Mouse (Mus musculus) forebrain, postnatal 0 days (tissue): Measurements from ENCODE around the gene Pard3. TPM values are rescaled to one million over a fixed set of nuclear protein-coding genes. Genes with fewer than 3 reads are reported as not detected.
A peak's percentile ranks its signal among the peaks of the same experiment; 100 is the strongest.

Experiments used
- ATAC-seq: fragments of 200-750 bp; cut with Nextera tagmentation; 2 replicates; pipeline ENCODE4 v1.8.0; 2017; ENCODE audit warnings: mild to moderate bottlenecking, moderate library complexity
- DNase-seq: peaks from one replicate; pipeline ENCODE4 v3.0.0-alpha.2; 2015
- H3K27ac ChIP-seq: fragments of 300-500 bp; sonication (generic); 2 replicates; pipeline ENCODE4 v1.5.1; 2014; ENCODE audit warnings: low read depth, mild to moderate bottlenecking, antibody characterized with exemption, low read length, moderate library complexity, mixed read lengths
- H3K27me3 ChIP-seq: fragments of 300-500 bp; sonication (generic); 2 replicates; pipeline ENCODE4 v1.6.1; 2014; ENCODE audit warnings: mild to moderate bottlenecking, low read length, mixed read lengths; ENCODE audit not compliant: insufficient read depth
- H3K36me3 ChIP-seq: fragments of 300-500 bp; sonication (generic); 2 replicates; pipeline ENCODE4 v1.6.1; 2014; ENCODE audit warnings: mild to moderate bottlenecking, moderate library complexity; ENCODE audit not compliant: insufficient read depth
- H3K4me1 ChIP-seq: fragments of 300-500 bp; sonication (generic); 2 replicates; pipeline ENCODE4 v1.6.1; 2014; ENCODE audit warnings: antibody characterized with exemption; ENCODE audit not compliant: insufficient read depth
- H3K4me2 ChIP-seq: fragments of 300-500 bp; sonication (generic); 2 replicates; pipeline ENCODE4 v1.6.1; 2014; ENCODE audit warnings: low read depth, mild to moderate bottlenecking, moderate library complexity
- H3K4me3 ChIP-seq: fragments of 300-500 bp; sonication (generic); 2 replicates; pipeline ENCODE4 v1.5.1; 2014; ENCODE audit warnings: low read depth, low read length, mixed read lengths
- H3K9ac ChIP-seq: fragments of 300-500 bp; sonication (generic); 2 replicates; pipeline ENCODE4 v1.6.1; 2014; ENCODE audit warnings: mild to moderate bottlenecking
- H3K9me3 ChIP-seq: fragments of 300-500 bp; sonication (generic); 2 replicates; pipeline ENCODE4 v1.6.1; 2016; ENCODE audit warnings: low read length
- CTCF ChIP-seq: sonication (generic); IDR thresholded peaks from 2 replicates; pipeline ENCODE4 v1.5.1; 2016; ENCODE audit warnings: antibody characterized with exemption, control low read depth, low read depth
- WGBS: fragments of 180-500 bp; shearing (Covaris S2); extraction: QIAGEN DNeasy Blood & Tissue Kit; methylation state at CpG from one replicate; pipeline ENCODE4 v1.1.7; 2014; 5-methylcytosine and 5-hydroxymethylcytosine counted together
- polyA plus RNA-seq: library from polyadenylated mRNA; unstranded; fragments of >200 nt; fragmentation: Nextera tagmentation; extraction: Ambion mirVana; gene quantifications from 2 replicates; pipeline ENCODE4 v1.2.1, GENCODE M21; 2015
- total RNA-seq: library from RNA; depleted of rRNA; stranded (reverse); fragments of >200 nt; gene quantifications from 2 replicates; pipeline ENCODE4 v1.2.3, GENCODE M21; 2014

Pard3 gene
- total and polyA plus RNA-seq, 2 experiments from 2014 or later = 11.4 to 31.0 TPM

GRCm38 (mm10) chr8:127268239-127269024, 204.7 kb downstream of the Pard3 start:
- Histone ChIP-seq H3K4me2 (no peak overlapping the region), H3K27me3 (no peaks in the 10 kb centered on the region)
- 32% methylated on average over 12 of the region's 12 CpGs for WGBS

GRCm38 (mm10) chr8:127269082-127269747, 205.5 kb downstream of the Pard3 start:
- no peak for TF ChIP-seq CTCF
- H3K36me3 ChIP-seq = no peaks in the 10 kb centered on the region
- H3K9me3 ChIP-seq = no peaks in the 10 kb centered on the region
- H3K9ac ChIP-seq = no peak overlapping the region
- no peaks in the 10 kb centered on the region for H3K27me3 ChIP-seq
- peaks cover 5% of the 10 kb centered on the region; the same call in 1 of the 2 replicates for H3K4me1 ChIP-seq
- H3K27ac ChIP-seq = no peak overlapping the region
- WGBS = 42% methylated on average over 2 of the region's 2 CpGs
- no peak overlapping the region for H3K4me2 ChIP-seq
- no peak overlapping the region for H3K4me3 ChIP-seq
- DNase-seq (no peak), ATAC-seq (no peak)

More at GRCm38 (mm10) chr8:127268239-127269024, 204.7 kb downstream of the Pard3 start:
- Histone ChIP-seq H3K27ac (no peak overlapping the region), H3K4me1 (peaks cover 5% of the 10 kb centered on the region; the same call in 1 of the 2 replicates), H3K4me3 (no peak overlapping the region), H3K9me3 (no peaks in the 10 kb centered on the region), H3K36me3 (no peaks in the 10 kb centered on the region), H3K9ac (no peak overlapping the region)
- DNase-seq (peak; percentile 57), ATAC-seq (peak; percentile 77)
- 0 out of 2 replicates have a peak, but pooled peaks have one; percentile 26 for TF ChIP-seq CTCF

DNA sequence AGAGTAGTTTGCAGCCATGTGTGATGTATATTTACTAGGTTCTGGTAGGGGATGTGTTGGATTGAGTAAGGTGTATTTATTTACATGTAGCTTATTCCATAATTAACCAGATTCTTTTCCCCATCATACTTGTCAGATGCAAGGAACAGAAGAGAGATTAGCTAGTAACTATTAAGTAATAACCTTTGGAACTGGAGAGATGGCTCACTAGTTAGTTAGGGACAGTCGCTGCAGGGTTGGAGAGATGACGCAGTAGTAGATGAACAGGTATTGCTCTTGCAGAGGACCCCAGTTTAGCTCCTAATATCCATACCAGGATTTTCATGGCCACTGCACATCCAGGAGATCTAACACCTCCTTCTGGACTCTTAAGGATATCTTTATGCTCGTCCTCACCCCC, 207.5 kb downstream of the Pard3 start:
- no peak overlapping the region for H3K4me3 ChIP-seq
- H3K27ac ChIP-seq = no peak overlapping the region
- peaks cover 5% of the 10 kb centered on the region; the same call in 1 of the 2 replicates for H3K4me1 ChIP-seq
- DNase-seq = no peak
- no peaks in the 10 kb centered on the region for H3K9me3 ChIP-seq
- no peak overlapping the region for H3K4me2 ChIP-seq
- no peaks in the 10 kb centered on the region for H3K36me3 ChIP-seq
- no peak for ATAC-seq
- no peak for TF ChIP-seq CTCF
- WGBS = 95% methylated on average over 3 of the region's 3 CpGs
- H3K9ac ChIP-seq = no peak overlapping the region
- no peaks in the 10 kb centered on the region for H3K27me3 ChIP-seq

DNA sequence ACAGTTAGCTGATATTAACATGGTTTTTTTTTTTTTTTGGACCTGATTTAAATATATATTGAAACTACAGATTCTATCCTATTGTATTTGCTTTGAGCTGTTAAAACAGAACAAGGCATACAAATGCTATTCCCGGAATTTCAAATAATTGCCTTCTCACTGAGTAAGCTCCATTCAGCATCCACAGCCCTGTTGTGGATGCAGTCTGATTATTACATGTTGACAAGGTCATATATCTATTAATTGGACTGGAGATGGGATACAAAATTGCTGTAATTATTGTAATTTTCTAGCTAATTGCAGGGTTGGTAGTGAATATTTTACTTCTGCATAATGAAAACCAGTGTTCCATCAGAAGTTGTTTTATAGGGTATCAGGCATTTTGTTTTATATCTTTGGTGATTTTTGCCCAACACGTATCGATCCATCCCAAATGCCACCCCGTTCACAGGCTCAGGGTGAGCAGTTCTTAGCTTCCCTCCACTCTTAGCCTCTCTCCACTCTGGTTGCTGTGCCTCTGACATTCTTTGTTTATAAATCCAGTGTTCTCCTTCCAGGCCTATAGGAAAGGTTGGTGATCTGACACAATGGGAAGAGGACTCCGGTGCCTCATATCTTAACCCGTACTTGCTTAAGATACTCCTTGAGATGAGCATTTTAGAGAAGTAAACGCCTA, 216.7 kb downstream of the Pard3 start:
- Histone ChIP-seq H3K9ac (no peak overlapping the region), H3K4me2 (no peak overlapping the region), H3K4me1 (no peaks in the 10 kb centered on the region), H3K9me3 (no peaks in the 10 kb centered on the region), H3K27ac (no peak overlapping the region), H3K36me3 (no peaks in the 10 kb centered on the region), H3K4me3 (no peak overlapping the region), H3K27me3 (no peaks in the 10 kb centered on the region)
- no peak for TF ChIP-seq CTCF
- WGBS = 66% methylated on average over 7 of the region's 7 CpGs
- no peak for ATAC-seq
- no peak for DNase-seq

DNA sequence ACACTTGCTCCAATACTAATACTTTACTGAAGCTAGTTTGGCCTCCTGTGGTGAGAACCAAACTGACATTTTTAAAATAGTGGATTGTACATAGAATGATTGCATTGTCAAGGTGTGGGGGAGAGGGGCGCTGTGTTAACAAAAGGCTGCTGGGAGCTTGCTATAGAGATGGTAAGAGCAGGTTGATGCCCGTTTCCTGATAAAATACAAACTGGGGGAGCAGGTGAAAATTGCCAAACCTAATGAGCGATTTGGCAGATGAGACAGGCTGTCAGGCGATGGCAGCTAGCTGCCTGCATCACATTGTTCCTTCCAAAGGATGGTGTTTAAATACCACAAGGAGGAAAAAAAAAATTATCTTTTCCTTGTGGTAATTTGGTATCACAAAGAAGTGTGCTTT, 217.3 kb downstream of the Pard3 start:
- no peak for TF ChIP-seq CTCF
- H3K9me3 ChIP-seq = no peaks in the 10 kb centered on the region
- no peak overlapping the region for H3K4me2 ChIP-seq
- ATAC-seq = no peak
- no peaks in the 10 kb centered on the region for H3K27me3 ChIP-seq
- no peak overlapping the region for H3K9ac ChIP-seq
- no peak overlapping the region for H3K4me3 ChIP-seq
- no peak overlapping the region for H3K27ac ChIP-seq
- no peaks in the 10 kb centered on the region for H3K4me1 ChIP-seq
- no peak for DNase-seq
- WGBS = 45% methylated on average over 4 of the region's 4 CpGs
- no peaks in the 10 kb centered on the region for H3K36me3 ChIP-seq

DNA sequence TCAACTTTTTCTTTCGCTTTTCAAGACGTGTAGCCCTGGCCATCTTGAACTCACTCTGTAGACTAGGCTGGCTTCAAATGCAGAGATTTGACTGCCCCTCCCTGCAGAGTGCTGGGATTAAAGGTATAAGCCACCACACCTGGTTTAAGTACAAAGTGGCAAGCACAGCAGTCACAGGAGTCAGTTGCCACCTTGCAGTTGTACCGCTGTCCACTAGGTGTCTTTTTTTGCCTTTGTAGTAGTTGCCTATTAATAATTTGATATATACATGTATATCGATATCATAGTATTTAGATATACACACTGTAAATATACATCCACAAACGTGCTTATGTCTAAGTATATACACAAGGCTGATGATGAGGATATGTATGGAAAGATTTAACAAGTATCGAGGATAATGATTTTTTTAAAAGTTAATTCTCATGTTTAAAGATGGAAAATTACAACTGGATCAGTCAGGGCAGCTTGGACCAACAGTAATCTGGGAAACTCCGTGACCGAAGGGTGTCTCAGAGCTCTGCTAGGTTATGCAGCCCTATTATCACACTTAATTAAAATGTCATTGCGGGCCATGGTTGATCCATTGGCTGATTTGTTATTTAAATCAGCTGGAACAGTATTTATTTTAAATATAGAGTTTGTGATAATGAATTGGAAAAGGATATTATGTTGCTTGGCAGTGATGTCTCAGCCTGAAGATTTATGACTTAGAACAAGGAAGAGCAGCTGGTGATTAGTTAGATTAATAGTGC, 220.9 kb downstream of the Pard3 start:
- H3K4me1 ChIP-seq = no peaks in the 10 kb centered on the region
- H3K27me3 ChIP-seq = no peaks in the 10 kb centered on the region
- H3K27ac ChIP-seq = no peak overlapping the region
- peak; percentile 56 for TF ChIP-seq CTCF
- ATAC-seq = no peak
- WGBS = 76% methylated on average over 9 of the region's 9 CpGs
- H3K36me3 ChIP-seq = no peaks in the 10 kb centered on the region
- H3K4me3 ChIP-seq = no peak overlapping the region
- no peaks in the 10 kb centered on the region for H3K9me3 ChIP-seq
- no peak overlapping the region for H3K4me2 ChIP-seq
- no peak for DNase-seq
- no peak overlapping the region for H3K9ac ChIP-seq
